Mouse (Mus musculus): Measurements from ENCODE around the gene Pgpep1l.
A peak's percentile ranks its signal among the peaks of the same experiment; 100 is the strongest.

Gene Pgpep1l

DNA sequence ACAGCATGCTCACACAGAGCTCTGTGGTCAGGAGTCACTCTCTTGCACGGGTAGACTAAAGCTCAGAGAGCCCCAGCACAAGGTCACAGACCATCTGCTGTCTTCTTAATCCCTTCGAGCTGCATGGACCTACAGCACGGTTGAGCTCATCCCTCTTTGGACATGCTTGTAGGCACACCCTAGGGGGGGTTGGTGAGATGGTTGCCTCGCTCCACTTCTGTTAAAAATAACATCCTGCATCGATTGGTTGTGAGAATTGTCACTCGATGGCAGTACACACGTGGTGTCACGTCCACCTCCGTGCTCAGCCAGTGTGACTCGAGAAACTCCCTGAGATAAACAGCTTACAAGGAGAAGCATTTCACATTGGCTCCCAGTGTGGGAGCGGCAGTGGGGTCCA, 45.2 kb downstream of the Pgpep1l start:
- DNase-seq (ENCODE audit: low spot score in 2 of 2) = no peak

- DNase-seq (ENCODE audit: low spot score in 2 of 2) = no peak
These were observed 48.4 kb downstream of the Pgpep1l start for GRCm38 (mm10) chr7:68215522-68216070.

GRCm38 (mm10) chr7:68213842-68214241, 50.2 kb downstream of the Pgpep1l start:
- no peak for DNase-seq (ENCODE audit: low spot score in 2 of 2)

GRCm38 (mm10) chr7:68211883-68212282, 52.1 kb downstream of the Pgpep1l start:
- DNase-seq (ENCODE audit: low spot score in 2 of 2) = no peak

GRCm38 (mm10) chr7:68210417-68210816, 53.6 kb downstream of the Pgpep1l start:
- no peak for DNase-seq (ENCODE audit: low spot score in 2 of 2)

DNA sequence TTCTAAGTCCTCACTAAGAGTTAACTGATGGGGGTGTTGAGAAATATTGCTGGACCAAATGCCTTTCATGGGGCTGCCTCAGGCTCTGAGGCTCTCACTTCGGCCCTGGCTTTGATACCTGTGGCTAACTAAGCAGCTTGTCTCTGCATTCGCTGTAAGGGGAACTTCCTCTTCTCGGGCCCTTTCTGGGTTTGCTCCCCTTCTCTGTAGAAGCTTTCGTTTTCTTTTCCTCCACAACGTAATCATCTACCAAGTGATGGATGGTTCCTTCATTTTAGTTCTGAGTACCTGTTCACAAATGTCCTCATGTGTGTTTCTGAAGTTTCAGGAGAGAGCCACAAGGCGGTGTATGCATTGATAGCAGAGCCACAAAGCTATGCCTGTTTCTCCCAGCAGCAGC, 55.0 kb downstream of the Pgpep1l start:
- DNase-seq (ENCODE audit: low spot score in 2 of 2) = peak; percentile 18 to 31

GRCm38 (mm10) chr7:68205776-68206427, 58.1 kb downstream of the Pgpep1l start:
- DNase-seq (ENCODE audit: low spot score in 2 of 2) = no peak

- DNase-seq (ENCODE audit: low spot score in 2 of 2) = no peak
These were observed 64.4 kb downstream of the Pgpep1l start for GRCm38 (mm10) chr7:68199609-68200008.

DNA sequence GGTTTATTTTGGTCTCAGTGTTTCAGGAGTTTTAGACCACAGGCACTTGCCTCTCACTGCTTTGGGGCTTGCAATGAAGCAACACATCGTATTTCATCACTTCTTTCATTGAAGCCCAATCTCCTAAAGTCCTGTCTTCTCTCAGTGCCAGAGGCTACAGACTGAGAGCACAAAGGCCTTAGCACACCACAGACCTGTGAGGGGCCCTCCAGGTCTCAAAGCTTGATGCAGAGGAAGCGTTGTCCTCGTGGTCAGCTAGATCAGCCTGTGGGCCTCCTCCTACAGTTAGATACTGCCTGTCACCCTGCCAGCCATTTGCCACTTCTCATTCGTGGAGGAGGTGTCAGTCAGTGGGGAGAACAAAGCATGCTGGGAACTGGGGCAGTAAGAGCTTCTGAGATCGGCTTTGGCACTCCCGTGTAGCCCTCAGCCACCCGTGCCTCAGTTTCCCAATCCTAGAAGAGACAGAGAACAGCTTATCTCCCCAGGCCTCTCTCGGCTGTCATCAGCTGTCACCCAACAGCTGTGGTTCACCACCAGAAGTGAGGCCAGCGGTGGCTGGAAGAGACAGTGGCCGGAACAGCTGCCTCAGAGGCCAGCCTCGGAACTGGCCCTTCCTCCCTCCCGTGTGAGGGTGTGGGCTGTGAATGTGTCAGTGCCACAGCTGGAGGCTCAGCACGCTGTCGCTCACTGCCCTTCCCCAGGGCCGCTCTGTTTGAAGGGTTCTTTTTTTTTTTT, 69.9 kb downstream of the Pgpep1l start:
- no peak for DNase-seq (ENCODE audit: low spot score in 2 of 2)

- peak in 1 of 2 experiments; percentile 5 for DNase-seq (ENCODE audit: low spot score in 2 of 2)
These were observed 74.2 kb downstream of the Pgpep1l start for GRCm38 (mm10) chr7:68189691-68190456.

DNA sequence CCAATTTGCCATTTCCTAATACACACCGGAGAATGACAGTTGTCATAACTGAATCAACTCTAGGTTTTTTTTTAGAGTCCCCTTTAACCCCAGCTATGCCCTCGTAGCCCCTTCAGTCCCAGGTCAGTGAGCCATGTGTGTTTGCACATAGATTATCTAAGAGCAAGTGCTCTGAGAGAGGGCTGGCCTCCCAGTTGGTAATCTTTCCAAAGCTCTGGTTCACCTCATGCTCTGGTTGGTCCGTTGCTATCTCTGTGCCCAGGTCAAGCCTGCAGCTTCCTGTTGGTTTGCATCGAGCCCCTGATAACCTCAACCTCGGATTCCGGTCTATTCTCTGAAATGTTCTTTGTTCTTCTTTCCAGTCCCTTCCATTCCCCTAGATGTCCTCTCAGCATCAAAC, 74.8 kb downstream of the Pgpep1l start:
- no peak for DNase-seq (ENCODE audit: low spot score in 2 of 2)

Data from spleen, postnatal 36 days (tissue).